Mouse (Mus musculus): ENCODE measurements around the gene Ecsit.
"Not testable (repeated sequence)": the region's sequence is repeated elsewhere in the genome, so short reads cannot be mapped to it uniquely, and the experiment has no call there.

Ecsit gene

GRCm38 (mm10) chr9:22089281-22089680, 4.0 kb upstream of the Ecsit start:
- DNase-seq (ENCODE audit: low spot score), result no peak

GRCm38 (mm10) chr9:22087034-22087618, 1.9 kb upstream of the Ecsit start:
- DNase-seq (ENCODE audit: low spot score), result no peak

DNA sequence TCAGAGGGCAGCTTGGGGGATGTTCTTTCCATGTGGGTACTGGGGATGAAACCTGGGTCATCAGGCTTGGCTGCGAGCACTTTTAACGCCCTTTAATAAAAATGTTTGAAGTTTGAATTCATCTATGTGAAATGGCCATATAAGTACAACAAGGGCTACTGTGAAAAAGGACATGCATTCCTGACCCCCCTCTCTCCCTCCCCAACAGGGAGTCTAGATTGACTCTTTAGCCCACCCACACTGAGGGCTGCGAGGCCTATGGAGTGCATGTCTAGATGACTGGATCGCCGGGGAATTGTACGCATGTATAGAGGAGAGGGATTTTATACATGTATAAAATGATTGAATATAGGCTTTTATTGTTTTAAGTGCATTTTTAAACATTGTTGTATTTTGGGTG, 774 bp upstream of the Ecsit start:
- DNase-seq (ENCODE audit: low spot score), result no peak

- no peak for DNase-seq (ENCODE audit: low spot score)
Measured at GRCm38 (mm10) chr9:22084667-22085021, 594 bp downstream of the Ecsit start.

DNA sequence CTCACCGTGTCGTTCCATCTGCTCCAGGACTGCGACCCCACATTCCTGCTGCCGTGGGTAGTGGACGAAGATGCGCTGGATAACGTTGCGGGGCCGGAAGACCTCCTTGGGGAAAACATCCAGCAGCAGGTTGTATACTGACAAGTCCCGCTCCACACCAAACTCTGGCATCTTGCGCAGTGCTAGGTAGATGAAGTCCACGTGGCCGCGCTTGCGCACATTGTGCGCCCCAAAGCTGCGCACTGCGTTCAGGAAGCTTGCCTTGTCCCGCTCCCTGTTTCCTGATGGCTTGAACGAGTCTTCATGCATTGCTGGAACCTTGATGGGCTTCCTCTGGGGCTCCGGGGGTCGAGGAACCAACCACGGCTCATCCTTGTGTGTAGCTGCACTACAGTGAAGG, 9.0 kb downstream of the Ecsit start:
- DNase-seq (ENCODE audit: low spot score), result no peak

GRCm38 (mm10) chr9:22075778-22076177, 9.5 kb downstream of the Ecsit start:
- DNase-seq (ENCODE audit: low spot score), result not testable (repeated sequence)

DNA sequence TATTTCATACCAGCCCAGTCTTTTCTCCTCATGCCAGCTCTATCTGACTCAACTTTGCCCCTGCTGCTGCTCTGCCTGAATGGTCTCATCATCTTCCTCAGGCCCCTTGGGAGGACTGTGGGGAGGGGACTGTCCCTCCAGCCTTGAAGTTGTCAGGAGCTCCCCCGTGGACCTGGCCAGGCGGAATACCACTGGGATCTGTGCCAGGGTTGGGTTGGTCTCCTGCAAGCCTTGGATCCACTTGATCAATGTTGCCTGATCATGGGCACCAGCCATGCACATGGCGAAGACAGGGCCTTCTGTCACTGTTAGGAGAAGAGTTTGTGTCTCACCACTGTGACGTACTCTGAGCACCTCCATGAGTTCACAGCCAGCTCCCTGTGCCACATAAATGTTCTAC, 13.0 kb downstream of the Ecsit start:
- DNase-seq (ENCODE audit: low spot score), result no peak

DNA sequence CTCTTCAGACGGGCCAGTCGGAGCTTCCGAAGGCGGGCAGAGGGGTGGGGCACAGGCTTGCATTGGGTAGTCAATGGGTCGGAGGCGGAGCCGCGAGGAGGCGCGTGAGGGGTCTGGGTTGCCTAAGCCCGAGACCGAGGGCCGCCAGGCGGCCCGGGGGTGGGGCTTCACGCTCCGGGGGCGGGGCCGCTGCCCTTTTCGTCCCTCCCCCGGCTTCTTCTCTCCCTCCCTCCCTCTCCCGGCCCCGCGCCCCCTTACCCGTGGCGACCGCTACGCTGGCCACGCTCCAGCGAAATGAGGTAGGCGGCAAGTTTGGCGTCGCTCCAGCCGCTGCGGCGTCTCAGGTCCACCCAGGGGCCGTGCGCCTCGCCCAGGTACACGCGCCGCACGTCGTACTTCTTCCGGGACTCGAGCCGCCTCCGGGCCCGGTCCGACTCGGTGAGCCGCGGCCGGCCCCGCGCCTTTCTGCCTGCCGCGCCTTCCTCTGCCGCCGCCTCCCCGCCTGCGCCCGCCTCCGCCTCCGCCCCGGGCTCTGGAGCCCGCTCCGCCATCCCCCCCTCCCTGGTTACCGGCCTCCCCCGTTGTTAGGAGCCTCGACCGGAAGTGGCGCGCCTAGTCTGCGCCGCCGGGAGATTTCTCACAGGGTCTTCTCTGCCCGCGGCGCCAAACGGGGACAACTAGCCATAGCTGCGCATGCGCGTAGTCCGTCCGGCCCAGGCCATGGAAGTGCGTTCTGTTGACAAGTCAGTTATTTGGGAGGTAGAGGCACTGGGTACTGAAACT, 14.3 kb downstream of the Ecsit start, which contains the start of the genes Gm49318 and Zfp653:
Gm49318 (minus strand) TSS at position 469 of the 783 bp plus-strand sequence.
Zfp653 (minus strand) TSS at position 586 of the 783 bp plus-strand sequence.
- DNase-seq (ENCODE audit: low spot score), result peak; percentile 98

- no peak for DNase-seq (ENCODE audit: low spot score)
Measured at GRCm38 (mm10) chr9:22069881-22070553, 15.2 kb downstream of the Ecsit start.

DNA sequence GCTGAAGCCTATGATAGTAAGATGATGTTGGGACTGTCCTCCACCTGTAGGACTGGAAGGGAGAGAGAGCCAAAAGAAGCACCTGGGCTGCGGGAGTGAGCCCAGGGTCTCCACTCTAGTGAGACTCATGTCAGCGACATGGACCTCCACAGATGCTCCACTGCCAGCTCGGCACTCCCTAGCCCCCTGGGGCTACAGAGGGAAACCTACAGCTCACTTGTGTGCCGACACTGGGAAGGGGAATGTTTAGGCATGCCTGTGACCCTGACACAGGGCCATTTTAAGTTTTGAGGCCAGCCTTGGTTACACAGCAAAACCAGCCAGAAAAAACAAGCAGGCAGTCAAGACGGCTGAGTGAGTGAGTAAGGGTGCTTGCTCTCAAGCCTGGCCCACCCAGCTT, 18.0 kb downstream of the Ecsit start:
- no peak for DNase-seq (ENCODE audit: low spot score)

- DNase-seq (ENCODE audit: low spot score), result peak; percentile 67
Measured at GRCm38 (mm10) chr9:22066433-22066832, 18.8 kb downstream of the Ecsit start.

DNA sequence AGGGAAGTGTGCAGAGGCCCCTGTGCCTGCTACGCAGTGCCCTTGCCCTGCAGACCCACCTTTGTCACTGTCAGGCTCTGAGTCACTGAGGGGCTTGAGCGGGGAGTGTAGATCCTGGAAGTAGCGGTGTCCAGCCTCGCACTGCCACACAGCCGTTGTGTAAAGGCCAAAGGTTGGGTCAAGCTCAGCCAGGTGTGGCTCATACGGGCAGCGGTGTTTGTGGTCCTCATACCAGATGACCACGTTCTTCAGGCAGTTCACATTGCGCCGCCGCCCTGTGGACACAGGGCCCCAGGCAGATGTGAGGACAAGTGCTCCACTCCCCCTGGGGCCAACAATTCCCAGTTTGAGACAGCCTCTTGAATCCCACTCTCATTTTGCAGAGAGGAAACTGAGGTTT, 19.6 kb downstream of the Ecsit start:
- DNase-seq (ENCODE audit: low spot score), result no peak

- no peak for DNase-seq (ENCODE audit: low spot score)
Measured at GRCm38 (mm10) chr9:22064341-22064740, 20.9 kb downstream of the Ecsit start.

DNA sequence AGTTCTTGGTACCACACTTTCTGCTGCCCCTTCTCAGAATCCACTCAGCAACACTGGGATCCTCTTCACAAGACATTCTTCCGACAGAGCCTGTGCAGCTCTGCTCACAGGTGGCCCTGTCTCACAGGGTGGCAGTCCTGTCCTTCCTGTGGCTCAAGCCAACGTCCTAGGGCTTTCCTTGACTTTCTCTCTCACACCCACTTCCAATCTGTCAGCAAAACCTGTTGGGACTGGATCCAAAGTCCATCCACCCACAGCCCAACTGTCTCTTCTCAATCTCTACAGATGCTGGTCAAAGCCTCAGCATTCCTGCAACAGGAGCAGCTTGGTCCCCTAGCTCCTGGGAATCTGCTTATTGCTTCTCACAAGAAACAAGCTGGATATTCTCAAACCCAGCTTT, 23.9 kb downstream of the Ecsit start:
- no peak for DNase-seq (ENCODE audit: low spot score)

DNA sequence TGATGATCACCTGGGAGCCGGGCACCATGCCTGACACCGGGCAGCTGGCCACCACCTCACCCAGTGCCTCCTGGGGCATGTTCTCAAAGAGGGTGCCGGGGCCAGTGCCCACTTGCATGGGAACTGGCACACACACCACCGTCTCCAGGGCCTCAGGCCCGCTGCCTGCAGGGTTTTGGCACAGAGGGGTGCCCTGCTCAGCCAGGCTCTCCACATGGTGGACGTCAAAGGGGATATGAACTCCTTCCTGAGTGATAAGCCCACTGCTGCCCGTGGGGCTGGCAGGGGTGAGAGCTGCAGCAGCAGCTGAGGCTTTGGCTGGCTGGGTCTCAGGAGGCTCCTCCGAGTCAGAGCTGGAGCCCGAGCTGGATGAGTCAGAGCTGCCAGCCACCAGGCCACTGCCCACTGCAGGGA, 27.2 kb downstream of the Ecsit start:
- DNase-seq (ENCODE audit: low spot score), result peak; percentile 22

- DNase-seq (ENCODE audit: low spot score), result no peak
Measured at GRCm38 (mm10) chr9:22057031-22057517, 28.2 kb downstream of the Ecsit start.

- no peak for DNase-seq (ENCODE audit: low spot score)
Measured at GRCm38 (mm10) chr9:22056303-22056910, 28.8 kb downstream of the Ecsit start.

- DNase-seq (ENCODE audit: low spot score), result no peak
Measured at GRCm38 (mm10) chr9:22055713-22056112, 29.5 kb downstream of the Ecsit start.

DNA sequence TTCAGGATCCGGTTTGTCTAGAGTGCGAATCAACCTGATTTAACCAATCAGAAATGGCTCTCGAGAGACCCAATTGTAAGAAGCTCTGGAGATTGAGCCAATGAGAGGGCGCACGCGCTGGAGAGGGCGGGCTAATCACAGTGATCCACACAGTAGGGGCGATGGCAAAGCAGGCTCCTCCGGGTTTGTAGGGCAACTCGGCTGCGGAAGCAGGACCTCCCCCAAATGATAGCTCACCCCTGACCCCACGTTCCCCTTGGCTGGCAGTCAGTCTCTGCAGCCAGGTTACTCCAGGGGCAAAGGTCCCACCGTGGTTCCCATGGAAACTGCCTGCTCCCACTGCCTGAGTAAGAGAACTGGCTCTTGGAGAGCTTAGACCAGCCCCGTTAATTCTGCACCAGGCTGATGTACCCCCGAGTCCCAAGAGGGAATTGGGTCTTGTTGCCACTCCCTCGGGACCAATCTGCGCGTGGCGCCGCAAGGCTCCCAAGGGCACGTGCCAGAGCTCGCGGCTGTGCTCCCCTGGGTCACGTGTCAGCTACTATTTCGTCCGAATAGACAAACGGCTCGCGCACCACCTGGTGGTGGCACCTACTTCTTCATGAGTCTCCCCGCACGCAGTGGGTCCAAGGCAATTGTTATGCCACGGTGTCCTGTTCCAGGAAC, 30.7 kb downstream of the Ecsit start:
- DNase-seq (ENCODE audit: low spot score), result no peak

DNA sequence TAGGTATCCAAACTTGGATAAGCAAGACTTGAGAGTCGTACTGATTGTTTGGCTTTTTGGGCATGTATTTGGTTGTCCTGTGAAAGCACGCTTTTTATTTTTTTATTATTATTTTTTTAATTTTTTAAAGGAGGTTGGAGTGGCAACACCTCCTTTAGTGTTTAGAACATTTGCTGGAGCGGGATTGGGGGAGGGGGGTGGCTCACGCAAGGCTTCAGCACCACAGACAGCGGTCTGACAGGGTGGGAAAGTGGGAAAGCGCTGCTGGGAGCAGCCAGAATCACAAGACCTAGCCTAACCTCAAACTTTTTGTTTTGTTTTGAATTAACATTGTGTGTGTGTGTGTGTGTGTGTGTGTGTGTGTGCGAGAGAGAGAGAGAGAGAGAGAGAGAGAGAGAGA, 31.6 kb downstream of the Ecsit start:
- no peak for DNase-seq (ENCODE audit: low spot score)

DNA sequence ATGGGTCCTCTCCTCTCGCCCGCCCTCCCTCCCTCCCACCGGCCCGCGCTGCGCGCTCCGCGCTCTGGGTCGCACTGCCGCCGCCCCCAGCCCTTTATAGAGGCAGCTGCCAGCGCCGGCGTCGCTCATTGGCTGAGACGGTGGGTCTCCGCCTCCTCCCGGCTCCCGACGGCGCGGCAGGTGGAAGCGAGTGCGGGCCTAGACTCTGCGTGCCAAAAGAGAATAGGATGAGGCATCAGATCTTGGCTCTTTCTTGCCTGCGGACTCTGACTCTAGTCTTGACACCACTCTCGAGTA, 33.3 kb downstream of the Ecsit start, which contains the start of gene Elavl3:
Elavl3 (minus strand) TSS at position 66 of the 297 bp plus-strand sequence.
- DNase-seq (ENCODE audit: low spot score), result no peak
